Mouse (Mus musculus): ENCODE measurements at regions not wholly inside any gene's neighbourhood (a gene's known extent, or its start where the extent isn't known, plus 50 kb on each side); places are given as distances from the start of the nearest gene placed in this dataset.

DNA sequence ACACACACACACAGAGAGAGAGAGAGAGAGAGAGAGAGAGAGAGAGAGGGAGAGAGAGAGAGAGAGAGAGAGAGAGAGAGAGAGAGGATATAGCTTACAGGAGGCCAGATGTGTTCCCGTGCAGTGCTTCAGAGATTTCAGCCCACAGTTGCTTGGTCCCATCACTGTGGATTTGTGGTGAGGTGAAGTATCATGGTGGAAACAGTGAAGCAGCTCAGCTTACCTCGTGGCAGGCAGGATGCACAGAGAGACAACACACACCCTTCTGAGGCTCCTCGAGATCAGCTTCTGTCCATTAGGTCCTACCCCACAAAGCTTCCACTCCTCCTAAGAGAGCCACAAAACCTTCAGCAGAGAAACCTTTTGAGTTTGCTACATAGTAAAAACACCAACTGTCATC lies 261.1 kb downstream of the Uaca start:
- WGBS: 66% methylated on average over 3 of the region's 3 CpGs
- no peak for ATAC-seq (ENCODE audit: low FRiP score, low read depth)
- TF ChIP-seq POLR2A (IDR thresholded peaks at IDR 0.05; ENCODE audit: borderline replicate concordance, extremely low read depth, insufficient read depth, insufficient read length): no peak
- no peaks in the 10 kb centered on the region for H3K36me3 ChIP-seq (ENCODE audit: control insufficient read depth, insufficient read depth, low read length)
- H3K4me1 ChIP-seq (ENCODE audit: control insufficient read depth, insufficient read depth, low read length): peaks cover 16% of the 10 kb centered on the region
- H3K27ac ChIP-seq (replicated peaks; ENCODE audit: low read depth, low read length): no peak overlapping the region
- no peaks in the 10 kb centered on the region for H3K27me3 ChIP-seq (ENCODE audit: control insufficient read depth, insufficient read depth, low read length)
- H3K9me3 ChIP-seq (ENCODE audit: control insufficient read depth, low read length): no peaks in the 10 kb centered on the region; the same call in 1 of the 2 replicates
- no peak overlapping the region for H3K4me2 ChIP-seq (replicated peaks; ENCODE audit: low read depth, low read length, severe bottlenecking)
- H3K9ac ChIP-seq (ENCODE audit: low read depth, low read length, severe bottlenecking): no peak overlapping the region
- no peak overlapping the region for H3K4me3 ChIP-seq (replicated peaks; ENCODE audit: low read length)
- no peak for DNase-seq (ENCODE audit: low spot score)

DNA sequence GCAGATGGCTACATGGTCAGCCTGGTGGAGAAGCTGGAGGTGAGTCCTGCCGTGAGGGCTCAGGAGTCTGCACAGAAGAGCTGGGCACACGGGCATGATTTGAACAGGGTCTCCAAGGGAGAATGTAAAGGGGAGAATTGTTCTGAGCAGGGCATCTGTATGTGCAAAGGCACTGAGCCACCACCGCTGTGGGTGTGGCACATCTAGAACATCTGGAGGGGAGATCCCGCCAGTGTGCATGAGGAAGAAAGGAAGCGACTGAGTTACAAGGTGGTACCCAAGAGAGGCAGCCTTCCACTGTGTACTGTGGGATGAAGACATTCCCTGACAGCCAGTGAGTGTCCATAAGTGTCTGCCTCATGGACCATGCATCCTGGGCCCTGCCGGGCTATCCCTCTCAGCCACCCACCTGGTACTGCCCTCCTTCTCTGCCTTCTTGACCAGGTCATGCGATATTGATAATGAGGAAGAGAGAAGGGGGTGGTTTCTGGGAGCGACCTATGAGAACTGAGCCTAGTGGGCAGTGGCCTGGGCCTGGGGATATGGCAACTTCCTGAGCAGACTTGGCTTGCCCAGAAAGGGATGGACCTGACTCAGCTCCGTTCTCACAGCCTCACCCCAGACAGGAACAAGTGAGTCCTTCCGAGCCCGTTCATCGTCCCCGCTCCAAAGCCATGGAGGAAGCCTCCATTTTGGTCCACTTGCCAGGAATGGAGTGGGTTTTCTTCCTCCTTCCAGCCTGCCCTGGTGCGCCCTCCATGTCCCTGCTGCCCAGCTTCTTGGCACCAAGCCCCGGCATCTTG lies 261.8 kb downstream of the Uaca start:
- Histone ChIP-seq H3K9me3 (ENCODE audit: control insufficient read depth, low read length) (no peaks in the 10 kb centered on the region; the same call in 1 of the 2 replicates), H3K27ac (replicated peaks; ENCODE audit: low read depth, low read length) (no peak overlapping the region), H3K9ac (ENCODE audit: low read depth, low read length, severe bottlenecking) (no peak overlapping the region), H3K4me3 (replicated peaks; ENCODE audit: low read length) (no peak overlapping the region), H3K36me3 (ENCODE audit: control insufficient read depth, insufficient read depth, low read length) (no peaks in the 10 kb centered on the region), H3K27me3 (ENCODE audit: control insufficient read depth, insufficient read depth, low read length) (no peaks in the 10 kb centered on the region), H3K4me1 (ENCODE audit: control insufficient read depth, insufficient read depth, low read length) (peaks cover 16% of the 10 kb centered on the region), H3K4me2 (replicated peaks; ENCODE audit: low read depth, low read length, severe bottlenecking) (peak overlapping the region; percentile 6; the same call in 1 of the 2 replicates)
- DNase-seq (ENCODE audit: low spot score): no peak
- TF ChIP-seq POLR2A (IDR thresholded peaks at IDR 0.05; ENCODE audit: borderline replicate concordance, extremely low read depth, insufficient read depth, insufficient read length): no peak
- WGBS: 85% methylated on average over 15 of the region's 15 CpGs
- no peak for ATAC-seq (ENCODE audit: low FRiP score, low read depth)

DNA sequence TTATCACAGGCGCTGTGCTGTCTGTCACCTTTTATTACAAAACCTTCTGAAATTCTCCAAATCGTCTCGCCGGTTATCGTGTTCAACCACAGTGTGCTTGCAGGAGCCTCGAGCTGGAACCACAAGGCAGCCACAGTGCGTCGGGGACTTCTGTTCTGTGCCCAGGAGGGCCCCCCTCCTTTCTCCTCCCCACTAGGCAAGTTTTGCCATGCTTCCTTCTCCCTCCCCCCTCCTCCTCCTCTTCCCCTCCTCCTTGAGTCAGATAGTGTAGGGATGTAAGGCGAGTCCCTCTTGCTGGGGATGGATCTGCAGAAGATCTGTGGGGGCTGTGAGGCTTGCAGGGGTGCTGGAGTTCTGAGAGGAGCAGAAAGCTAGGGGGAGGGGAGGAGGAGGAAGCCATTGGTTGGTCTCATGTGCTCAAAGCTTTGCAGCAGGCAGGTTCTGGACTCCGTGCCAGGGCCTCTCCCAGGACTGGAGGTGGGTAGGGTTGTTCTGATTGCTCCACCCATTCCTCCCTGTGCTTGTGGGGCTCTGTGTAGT lies 262.5 kb downstream of the Uaca start:
- Histone ChIP-seq H3K4me1 (ENCODE audit: control insufficient read depth, insufficient read depth, low read length) (peaks cover 16% of the 10 kb centered on the region), H3K27ac (replicated peaks; ENCODE audit: low read depth, low read length) (no peak overlapping the region), H3K36me3 (ENCODE audit: control insufficient read depth, insufficient read depth, low read length) (no peaks in the 10 kb centered on the region), H3K9me3 (ENCODE audit: control insufficient read depth, low read length) (no peaks in the 10 kb centered on the region; the same call in 1 of the 2 replicates), H3K27me3 (ENCODE audit: control insufficient read depth, insufficient read depth, low read length) (no peaks in the 10 kb centered on the region), H3K9ac (ENCODE audit: low read depth, low read length, severe bottlenecking) (no peak overlapping the region), H3K4me3 (replicated peaks; ENCODE audit: low read length) (no peak overlapping the region), H3K4me2 (replicated peaks; ENCODE audit: low read depth, low read length, severe bottlenecking) (peak overlapping the region; percentile 6; the same call in 1 of the 2 replicates)
- no peak for ATAC-seq (ENCODE audit: low FRiP score, low read depth)
- DNase-seq (ENCODE audit: low spot score): peak; percentile 51
- 24% methylated on average over 10 of the region's 10 CpGs for WGBS
- TF ChIP-seq POLR2A (IDR thresholded peaks at IDR 0.05; ENCODE audit: borderline replicate concordance, extremely low read depth, insufficient read depth, insufficient read length): no peak

DNA sequence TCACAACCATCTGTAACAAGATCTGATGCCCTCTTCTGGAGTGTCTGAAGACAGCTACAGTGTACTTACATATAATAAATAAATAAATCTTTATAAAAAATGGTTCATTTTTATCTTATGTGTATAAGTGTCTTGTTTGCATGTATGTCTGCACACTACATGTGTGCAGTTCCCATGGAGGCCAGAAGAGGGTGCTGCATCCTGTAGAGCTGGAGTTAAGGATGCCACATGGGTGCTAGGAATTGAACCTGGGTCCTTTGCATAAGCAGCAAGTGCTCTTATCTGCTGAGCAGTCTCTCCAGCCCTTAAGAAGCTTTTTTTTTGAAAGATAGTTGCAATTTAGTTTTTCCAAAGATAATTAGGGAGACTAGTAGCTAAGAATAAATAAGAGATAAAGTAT lies 264.9 kb downstream of the Uaca start:
- Histone ChIP-seq H3K36me3 (ENCODE audit: control insufficient read depth, insufficient read depth, low read length) (no peaks in the 10 kb centered on the region), H3K4me3 (replicated peaks; ENCODE audit: low read length) (no peak overlapping the region), H3K27ac (replicated peaks; ENCODE audit: low read depth, low read length) (no peak overlapping the region), H3K9ac (ENCODE audit: low read depth, low read length, severe bottlenecking) (no peak overlapping the region), H3K4me1 (ENCODE audit: control insufficient read depth, insufficient read depth, low read length) (peaks cover 16% of the 10 kb centered on the region), H3K27me3 (ENCODE audit: control insufficient read depth, insufficient read depth, low read length) (no peaks in the 10 kb centered on the region), H3K9me3 (ENCODE audit: control insufficient read depth, low read length) (no peaks in the 10 kb centered on the region; the same call in 1 of the 2 replicates), H3K4me2 (replicated peaks; ENCODE audit: low read depth, low read length, severe bottlenecking) (no peak overlapping the region)
- no peak for TF ChIP-seq POLR2A (IDR thresholded peaks at IDR 0.05; ENCODE audit: borderline replicate concordance, extremely low read depth, insufficient read depth, insufficient read length)
- DNase-seq (ENCODE audit: low spot score) (no peak), ATAC-seq (ENCODE audit: low FRiP score, low read depth) (no peak)

DNA sequence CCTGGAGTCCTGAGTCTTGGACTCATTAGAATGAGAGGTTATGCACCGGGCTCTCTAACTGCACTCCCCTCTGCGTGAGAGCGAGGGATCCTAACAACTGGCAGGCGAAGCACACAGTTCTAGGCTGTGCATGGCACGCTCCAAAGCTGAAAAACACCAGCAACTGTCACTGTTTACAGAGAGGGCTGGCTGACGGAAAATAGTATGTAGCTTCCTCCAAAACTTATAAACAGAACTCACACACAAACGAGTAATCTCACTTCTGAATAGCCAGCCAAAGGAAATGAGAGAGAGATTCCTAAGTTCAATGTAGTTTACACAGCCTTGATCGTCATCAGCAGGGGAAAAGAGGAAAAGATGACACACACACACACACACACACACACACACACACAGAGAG lies 266.6 kb downstream of the Uaca start:
- TF ChIP-seq POLR2A (IDR thresholded peaks at IDR 0.05; ENCODE audit: borderline replicate concordance, extremely low read depth, insufficient read depth, insufficient read length): no peak
- no peak overlapping the region for H3K9ac ChIP-seq (ENCODE audit: low read depth, low read length, severe bottlenecking)
- H3K4me3 ChIP-seq (replicated peaks; ENCODE audit: low read length): no peak overlapping the region
- H3K27me3 ChIP-seq (ENCODE audit: control insufficient read depth, insufficient read depth, low read length): no peaks in the 10 kb centered on the region
- DNase-seq (ENCODE audit: low spot score) (no peak), ATAC-seq (ENCODE audit: low FRiP score, low read depth) (no peak)
- whole genome bisulfite sequencing: 74% methylated on average over 8 of the region's 8 CpGs
- no peaks in the 10 kb centered on the region for H3K36me3 ChIP-seq (ENCODE audit: control insufficient read depth, insufficient read depth, low read length)
- no peak overlapping the region for H3K4me2 ChIP-seq (replicated peaks; ENCODE audit: low read depth, low read length, severe bottlenecking)
- no peaks in the 10 kb centered on the region; the same call in 1 of the 2 replicates for H3K9me3 ChIP-seq (ENCODE audit: control insufficient read depth, low read length)
- H3K27ac ChIP-seq (replicated peaks; ENCODE audit: low read depth, low read length): no peak overlapping the region
- H3K4me1 ChIP-seq (ENCODE audit: control insufficient read depth, insufficient read depth, low read length): peaks cover 12% of the 10 kb centered on the region
